Mouse (Mus musculus) left cerebral cortex, postnatal 4 days (tissue): ENCODE data around the gene Sox15. TPM values are rescaled to one million over a fixed set of nuclear protein-coding genes. Genes with fewer than 3 reads are reported as not detected.
"Not testable (repeated sequence)": the region's sequence is repeated elsewhere in the genome, so short reads cannot be mapped to it uniquely, and the experiment has no call there.

Experiments used
- DNase-seq: peaks from one replicate; pipeline ENCODE4 v3.0.0-alpha.2; 2022
- intact Hi-C: fragments of 180-260 bp; cut with DNase I; formaldehyde crosslinking; loops from one replicate; pipeline ENCODE4 v1.15.1; 2025
- total RNA-seq, 2 experiments: library from RNA; stranded (reverse); gene quantifications; 2 replicates each; pipeline ENCODE4 v1.2.3; 2021

Gene Sox15
- not detected for total RNA-seq

DNA sequence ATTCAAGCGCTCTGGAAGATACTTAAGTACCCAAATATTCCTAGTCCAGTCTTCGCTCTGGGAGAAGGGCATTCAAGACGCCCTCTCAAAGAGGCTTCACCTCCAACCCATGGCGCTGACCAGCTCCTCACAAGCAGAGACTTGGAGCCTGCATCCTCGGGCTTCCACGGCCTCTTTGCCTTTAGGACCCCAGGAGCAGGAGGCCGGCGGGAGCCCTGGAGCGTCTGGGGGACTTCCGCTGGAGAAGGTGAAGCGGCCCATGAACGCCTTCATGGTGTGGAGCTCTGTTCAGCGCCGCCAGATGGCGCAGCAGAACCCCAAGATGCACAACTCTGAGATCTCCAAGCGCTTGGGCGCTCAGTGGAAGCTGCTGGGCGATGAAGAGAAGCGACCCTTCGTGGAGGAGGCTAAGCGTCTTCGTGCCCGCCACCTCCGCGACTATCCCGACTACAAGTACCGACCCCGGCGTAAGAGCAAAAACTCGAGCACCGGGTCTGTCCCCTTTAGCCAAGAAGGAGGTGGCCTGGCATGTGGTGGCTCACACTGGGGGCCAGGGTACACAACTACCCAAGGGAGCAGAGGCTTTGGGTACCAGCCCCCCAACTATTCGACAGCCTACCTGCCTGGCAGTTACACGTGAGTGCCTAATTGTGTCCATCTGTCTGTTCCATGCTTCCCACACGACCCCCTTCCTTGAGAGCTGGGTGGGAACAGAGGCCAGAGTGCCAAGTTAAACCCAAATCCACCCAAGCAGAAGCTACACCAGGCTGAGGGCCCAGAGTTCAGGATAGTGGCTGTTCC, at the start of gene Sox15:
Sox15 (plus strand) TSS at position 51 of the 801 bp plus-strand sequence.
- intact Hi-C loops: no loop called here
- peak; percentile 78 for DNase-seq

DNA sequence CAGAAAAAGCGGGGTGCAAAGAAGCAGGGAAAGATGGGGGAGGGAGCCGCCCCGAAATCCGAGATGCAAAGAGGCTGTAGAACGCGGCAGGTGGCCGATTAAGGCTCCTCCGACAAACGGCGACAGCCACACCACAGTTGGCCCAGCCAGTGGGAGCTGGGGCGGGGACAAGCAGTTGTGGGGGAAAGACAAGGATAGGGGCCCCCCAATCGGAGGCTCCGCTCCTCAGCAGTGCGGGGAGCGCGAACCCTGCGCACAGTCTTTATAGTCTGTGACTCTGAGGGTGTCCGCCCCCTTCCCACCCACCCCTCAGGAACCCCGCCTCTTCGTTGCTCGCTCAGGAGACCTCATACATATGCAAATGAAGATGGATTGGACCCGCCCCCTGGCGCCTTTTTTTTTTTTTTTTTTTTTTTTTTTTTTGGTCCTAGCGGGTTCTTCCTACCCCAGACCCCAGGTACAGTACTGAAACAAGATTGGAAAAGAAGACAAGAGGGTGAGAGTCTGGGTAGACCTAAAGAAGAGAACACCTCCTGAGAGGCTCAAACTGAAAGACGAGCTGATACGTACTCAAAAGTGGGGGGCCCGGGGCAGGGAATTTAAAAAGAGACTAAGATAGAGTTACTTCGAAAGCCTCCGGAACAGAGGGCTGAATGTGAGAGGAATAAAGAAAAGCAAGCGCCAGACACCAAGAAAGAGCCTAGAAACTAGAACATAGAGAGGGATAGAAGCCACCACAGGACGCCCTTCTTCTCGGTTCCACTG, 49.2 kb upstream of the Sox15 start, which contains the start of gene Atp1b2:
Atp1b2 (minus strand) TSS at position 217 of the 765 bp plus-strand sequence.
- peak; percentile 89 for DNase-seq
- intact Hi-C loops: no loop called here

DNA sequence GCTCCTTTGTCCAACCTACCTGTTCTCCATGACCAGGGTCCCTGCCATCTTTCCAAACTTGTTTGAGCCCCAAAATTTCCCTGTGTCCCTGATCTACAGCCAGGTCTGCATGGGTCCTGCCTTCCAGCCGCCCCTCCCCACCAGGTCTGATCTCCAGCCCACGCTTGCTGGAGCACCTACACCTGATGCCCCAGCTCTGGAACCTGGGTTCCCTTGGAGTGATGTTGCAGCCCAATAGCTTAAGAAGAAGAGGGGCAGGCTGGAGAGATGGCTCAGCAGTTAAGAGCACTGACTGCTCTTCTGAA, 48.7 kb upstream of the Sox15 start:
- intact Hi-C loops: no loop called here
- no peak for DNase-seq

DNA sequence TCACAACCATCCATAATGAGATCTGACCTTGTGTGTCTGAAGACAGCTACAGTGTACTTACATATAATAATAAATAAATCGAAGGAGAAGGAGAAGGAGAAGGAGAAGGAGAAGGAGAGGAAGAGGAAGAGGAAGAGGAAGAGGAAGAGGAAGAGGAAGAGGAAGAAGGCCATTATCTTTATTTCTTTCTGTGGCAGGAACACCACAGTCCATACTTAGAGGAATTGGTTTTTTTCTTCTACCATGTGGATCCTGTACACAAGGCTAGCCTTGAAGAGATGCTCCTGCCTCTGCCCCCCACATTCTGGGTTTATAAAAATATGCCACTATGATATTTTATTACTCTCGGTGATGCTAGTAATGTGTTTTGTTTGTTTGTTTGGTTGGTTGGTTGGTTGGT, 48.3 kb upstream of the Sox15 start:
- intact Hi-C loops: no loop called here
- DNase-seq: no peak

DNA sequence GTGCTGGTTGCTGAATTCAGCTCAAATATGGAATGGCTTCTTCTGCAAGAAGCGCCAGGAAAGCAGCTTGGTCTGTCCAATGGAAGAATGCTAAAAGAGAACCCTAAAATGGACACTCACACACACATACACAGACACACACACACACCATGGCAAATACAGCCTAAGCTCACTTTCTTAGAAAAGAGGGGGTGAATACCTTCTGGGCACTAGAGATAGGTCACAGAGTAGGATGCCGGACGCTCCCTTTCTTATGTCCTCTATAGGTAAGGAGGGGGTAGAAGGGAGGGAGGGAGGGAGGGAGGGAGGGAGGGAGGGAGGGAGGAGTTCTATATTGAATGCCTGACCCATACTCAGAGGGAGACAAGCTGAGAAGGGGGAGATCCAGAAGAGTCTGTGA, 46.6 kb upstream of the Sox15 start:
- intact Hi-C loops: no loop called here
- DNase-seq: no peak

DNA sequence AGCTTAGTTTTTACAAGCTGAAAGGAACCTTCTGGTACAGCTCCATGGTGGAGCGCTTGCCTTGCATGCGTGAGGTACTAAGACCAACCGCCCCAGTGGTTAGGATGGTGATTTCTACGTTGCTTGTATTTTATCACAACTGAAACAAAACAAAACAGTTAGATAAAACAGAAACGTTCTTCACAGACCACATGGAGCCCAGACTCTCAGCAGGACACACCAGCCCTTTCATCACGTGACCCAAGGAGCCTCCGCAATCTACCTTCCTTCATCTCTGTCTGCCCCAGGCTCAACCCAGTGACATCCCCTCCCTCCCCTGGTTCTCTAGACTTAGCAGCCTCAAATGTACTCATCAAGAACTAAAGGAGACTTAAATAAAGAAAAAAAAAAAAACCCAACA, 45.7 kb upstream of the Sox15 start:
- no peak for DNase-seq
- intact Hi-C loops: no loop called here

DNA sequence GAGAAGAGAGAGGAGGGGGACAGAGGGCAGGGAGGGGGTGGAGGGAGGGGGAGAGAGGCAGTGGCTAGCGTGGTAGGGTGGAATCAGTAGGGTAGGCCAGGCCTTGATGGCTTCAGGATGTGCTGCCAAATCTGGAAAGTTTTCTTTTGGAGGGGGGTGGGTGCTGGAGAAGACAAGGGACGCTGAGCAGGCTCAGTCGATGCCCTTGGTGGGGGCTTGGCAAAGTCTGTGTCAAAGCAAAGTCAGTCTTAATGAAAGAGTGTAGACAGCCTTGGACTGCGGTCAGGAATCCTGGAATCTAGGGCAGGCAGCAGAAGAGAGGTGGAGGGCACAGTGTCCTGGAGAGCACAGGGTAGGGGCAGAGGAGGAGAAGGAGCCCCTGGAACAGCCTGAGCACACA, 44.2 kb upstream of the Sox15 start:
- intact Hi-C loops: no loop called here
- DNase-seq: peak; percentile 27

DNA sequence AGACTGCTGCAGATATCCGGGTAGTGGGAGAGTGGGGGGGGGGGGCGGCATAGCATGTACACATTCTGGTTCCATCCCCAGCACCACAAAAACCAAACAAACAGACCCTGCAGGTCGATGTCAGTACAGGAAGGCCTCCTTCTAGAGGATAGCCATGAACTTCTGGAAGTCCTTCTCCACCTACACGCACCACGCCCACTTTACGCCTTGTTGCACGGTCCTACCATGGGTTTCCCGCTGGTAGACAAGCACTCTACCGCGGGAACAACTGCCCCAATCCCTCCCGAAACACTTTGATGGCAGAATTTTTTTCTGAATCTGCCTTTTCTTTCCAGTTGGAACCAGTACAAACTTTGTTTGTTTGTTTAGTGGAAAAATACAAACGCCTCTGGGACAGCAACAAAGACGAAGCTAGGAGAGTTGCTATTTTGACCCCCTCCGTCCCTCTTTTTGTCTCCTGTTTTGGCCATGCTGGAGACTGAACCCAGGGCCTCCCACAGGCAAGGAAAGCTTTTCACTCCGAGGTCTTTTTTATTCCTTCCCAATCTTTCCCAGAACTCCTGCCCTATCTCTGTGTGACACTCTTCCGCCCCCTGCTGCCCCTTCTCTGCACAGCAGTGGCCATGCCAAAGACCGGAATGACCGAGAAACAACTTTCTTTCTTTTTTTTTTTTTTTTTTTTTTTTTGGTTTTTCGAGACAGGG, 41.4 kb upstream of the Sox15 start:
- intact Hi-C loops: no loop called here
- DNase-seq: peak; percentile 88

DNA sequence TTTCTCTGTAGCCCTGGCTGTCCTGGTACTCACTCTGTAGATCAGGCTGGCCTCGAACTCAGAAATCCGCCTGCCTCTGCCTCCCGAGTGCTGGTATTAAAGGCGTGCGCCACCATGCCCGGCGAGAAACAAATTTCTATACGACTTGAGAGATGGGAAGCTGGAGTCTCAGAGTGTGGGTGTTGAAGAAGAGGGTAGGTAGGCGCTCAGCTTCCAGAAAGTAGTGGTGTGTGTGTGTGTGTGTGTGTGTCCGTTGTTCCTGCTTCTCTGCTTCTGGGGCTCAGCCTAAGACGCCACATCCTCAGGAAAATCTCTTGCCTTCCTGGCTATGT, 40.9 kb upstream of the Sox15 start:
- intact Hi-C loops, DNase-seq: not testable (repeated sequence)

DNA sequence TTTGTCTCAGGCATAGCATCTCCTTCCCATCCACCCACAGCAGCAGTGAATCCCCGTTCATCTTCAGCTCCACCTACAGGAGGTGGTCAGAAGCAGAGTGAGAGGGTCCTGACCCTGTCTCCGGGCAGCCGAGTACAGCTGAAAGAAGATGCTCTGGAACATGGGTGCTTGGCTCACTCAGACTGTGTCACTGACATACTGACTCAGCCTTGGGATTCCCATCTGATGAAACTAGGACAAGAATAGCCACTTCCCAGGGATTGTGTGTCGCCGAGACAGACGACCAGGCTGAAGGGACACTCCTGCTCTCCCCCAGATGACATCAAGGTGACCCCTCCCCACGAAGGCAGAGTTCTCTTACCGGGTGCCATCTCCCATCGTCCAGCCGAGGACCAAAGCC, 38.3 kb upstream of the Sox15 start:
- DNase-seq: no peak
- intact Hi-C loops: no loop called here

DNA sequence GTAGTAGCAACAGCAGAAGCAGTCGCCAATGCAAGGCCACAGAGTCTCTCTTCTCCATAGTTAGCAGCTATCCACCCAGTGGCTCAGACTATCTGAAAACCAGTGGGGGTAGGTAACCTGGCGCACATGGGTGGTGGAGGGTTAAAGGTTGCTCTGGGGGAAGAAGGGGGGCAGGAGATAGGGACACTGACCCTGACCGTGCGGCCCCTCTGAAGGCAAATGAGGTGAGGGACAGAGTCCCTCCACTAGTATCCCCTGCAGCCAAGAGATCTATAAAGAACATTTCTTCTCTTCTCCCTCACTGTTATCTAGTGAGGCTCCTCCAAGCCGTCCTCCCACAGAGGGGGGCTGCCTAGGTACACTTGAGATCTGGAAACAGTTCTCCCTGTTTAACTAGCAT, 37.3 kb upstream of the Sox15 start, which contains the start of gene Shbg:
Shbg (minus strand) TSS at position 101 of the 400 bp plus-strand sequence.
- intact Hi-C loops: no loop called here
- DNase-seq: no peak

DNA sequence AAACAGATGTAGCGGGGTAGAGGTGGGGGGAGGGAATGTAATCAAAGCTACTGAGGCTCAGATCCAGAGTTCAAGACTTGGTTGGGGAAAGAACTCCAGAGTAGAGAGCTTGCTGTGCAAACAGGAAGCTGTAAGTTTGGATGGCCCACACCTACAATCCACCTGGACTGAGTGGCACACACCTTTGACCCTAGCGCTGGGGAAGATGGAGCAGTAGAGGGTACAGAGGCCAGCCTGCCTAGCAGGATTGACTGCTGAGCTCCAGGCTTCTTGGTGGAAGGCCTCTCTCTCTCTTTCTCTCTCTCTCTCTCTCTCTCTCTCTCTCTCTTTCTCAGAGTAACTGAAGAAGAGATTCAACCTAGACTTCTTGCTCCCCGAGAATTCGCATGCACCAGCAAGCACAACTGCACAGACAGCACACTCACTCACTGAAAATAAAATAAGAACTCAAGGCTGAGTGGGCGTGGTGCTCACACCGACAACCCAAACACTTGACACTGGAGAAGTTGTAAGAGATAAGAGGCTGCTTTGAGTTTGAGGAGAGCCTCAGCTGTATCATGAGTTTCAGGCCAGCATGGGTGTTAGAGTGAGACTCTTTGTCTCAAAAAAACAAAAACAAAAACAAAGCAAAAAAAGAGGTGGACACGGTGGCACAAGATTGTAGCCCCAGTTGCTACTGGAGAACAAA, 34.6 kb upstream of the Sox15 start:
- no peak for DNase-seq
- intact Hi-C loops: no loop called here

DNA sequence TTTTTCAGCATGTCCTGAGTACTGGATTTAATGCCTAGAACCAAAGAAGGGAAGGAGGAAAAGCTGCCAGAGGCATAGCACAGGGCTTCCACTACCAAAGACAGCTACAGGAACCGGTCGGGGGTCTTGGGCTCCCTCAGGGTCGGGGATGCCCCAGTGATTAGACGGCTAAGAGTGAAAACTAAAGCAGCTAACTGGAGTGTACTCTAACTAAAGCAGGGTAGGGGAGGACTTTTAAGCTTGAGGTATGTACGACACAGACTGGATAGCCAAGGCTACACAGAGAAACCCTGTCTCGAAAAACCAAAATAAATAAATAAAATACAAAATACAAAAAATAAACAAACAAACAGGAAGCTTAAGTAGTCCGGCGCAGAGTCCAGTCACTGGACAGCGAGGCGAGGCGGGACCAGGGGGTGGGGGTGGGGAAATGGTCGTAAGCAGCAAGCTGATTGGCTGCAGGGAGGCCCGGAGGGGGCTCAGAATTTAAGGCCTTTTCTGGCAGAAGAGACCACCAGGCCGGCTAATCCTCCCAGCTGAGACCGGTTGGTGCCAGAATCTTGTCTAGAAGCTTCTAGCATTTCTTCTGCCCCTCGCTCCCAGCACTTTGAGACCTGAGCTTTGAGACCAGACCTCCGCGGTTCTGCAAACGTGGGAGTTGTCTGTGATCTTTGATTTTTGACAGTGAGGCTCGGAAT, 33.4 kb upstream of the Sox15 start, which contains the start of gene Sat2:
Sat2 (plus strand) TSS at position 454 of the 698 bp plus-strand sequence.
- DNase-seq: peak; percentile 87
- intact Hi-C loops: no loop called here

DNA sequence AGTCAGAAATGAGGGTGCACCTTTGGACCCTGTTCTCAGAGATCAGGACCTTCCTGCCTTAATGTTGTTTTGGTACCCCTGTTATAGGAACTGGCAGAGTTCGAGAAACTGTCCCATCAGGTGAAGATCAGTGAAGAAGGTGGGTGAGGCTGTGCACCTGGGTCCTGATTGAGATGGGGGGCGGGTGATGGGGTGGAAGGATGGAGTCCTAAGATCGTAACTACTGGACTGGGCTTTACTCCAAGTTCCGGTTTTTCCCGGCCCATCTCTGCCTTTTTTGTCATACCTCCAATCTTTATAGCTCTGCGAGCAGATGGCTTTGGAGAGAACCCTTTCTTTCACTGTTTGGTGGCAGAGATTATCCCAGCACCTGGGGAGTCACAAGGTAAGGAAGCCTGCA, 32.7 kb upstream of the Sox15 start:
- intact Hi-C loops: no loop called here
- peak; percentile 13 for DNase-seq

DNA sequence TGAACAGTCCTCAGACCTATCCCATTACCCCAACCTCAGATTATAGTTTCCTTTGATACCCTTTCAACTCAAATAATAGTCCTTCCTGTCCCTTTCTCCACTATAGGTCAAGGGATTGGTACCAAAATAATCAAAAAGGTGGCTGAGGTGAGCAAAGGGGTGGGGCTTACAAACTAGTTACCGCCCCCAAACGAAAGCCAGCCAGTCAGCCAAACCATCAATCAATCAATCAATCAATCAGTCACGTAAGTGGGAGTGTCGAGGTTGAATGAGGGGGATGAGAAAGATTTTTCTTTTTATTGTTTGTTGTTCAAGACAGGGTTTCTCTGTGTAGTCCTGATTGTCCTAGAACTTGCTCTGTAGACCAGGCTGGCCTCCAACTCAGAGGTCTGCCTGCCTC, 32.1 kb upstream of the Sox15 start:
- intact Hi-C loops: no loop called here
- no peak for DNase-seq

DNA sequence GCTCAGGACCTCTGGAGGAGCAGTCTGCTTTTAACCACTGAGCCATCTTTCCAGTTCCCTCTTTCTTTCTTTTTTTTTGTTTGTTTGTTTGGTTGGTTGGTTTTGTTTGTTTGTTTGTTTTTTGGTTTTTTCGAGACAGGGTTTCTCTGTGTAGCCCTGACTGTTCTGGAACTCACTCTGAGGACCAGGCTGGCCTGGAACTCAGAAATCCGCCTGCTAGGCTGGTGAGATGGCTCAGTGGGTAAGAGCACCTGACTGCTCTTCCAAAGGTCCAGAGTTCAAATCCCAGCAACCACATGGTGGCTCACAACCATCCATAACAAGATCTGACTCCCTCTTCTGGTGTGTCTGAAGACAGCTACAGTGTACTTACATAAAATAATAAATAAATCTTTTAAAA, 30.8 kb upstream of the Sox15 start:
- intact Hi-C loops, DNase-seq: not testable (repeated sequence)

DNA sequence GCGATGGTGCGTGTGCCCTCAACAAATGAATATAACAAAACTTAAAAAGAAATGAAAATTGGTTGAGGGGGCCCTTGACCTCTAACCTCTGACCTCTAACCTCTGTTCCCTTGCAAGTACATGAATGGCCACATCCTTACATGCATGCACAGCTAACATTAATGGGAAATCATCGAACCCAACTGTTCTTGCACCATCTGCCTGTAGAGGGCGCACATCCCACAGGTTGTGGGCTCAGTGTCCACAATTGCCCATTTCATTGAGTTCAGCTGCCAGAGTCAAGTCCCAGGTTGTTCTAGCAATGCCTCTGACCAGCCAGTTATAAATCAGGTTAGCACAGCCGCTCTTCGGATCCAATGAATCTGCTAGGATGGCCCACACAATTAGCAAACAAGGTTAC, 26.8 kb upstream of the Sox15 start:
- peak; percentile 77 for DNase-seq
- intact Hi-C loops: no loop called here

DNA sequence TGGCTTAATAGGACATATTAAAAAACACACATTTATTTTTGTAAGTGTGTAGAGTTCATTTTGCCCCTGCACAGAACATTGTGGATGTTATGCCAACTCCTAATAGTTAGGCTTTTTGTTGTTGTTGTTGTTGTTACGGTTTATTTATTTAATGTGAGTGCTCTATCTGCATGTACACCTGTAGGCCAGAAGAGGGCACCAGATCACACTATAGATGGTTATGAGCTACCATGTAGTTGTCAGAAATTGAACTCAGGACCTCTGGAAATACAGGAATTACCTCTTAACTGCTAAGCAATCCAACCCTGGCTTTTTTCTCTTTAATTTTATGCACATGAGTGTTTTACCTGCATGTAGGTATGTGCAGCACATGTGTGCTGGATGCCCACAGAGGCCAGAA, 25.3 kb upstream of the Sox15 start:
- DNase-seq: no peak
- intact Hi-C loops: no loop called here

DNA sequence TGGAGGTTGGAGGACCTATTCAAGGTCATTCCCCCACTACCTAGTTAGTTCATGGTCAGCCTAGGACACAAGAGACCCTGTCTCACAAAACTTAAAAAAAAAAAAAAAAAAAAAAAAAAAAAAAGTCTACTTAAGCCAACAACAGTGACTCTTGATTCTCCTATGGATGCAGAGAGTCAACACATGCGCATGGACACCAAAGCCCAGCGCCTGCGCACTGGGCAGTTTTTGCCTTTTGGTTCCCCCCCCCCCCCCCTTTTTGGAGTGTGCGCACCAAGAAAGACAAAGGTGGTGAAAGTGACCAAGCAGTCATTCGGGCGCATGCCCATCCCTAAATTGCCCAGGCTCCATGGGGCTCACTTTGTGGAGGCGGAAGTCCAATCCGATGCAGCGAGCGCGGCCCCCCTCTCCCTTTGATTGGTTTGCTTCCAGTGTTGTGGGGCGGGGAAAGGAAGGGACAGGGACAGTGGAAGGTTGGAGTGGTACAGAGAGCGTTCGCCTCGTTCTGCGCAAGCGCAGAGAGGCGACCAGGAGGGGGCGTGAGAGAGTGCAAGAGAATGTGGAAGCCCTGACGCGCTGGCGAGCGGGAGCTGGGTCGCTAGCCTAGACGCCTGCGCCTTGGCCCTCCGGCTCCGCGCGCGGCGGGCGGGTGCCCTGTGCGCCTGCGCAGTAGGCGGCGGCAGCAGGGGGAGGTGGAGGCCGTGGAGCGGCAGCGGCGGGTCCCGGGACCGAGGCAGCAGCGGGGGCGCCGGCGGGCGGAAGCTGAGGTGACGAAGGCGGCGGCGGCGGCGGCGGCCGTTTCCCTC, 22.6 kb upstream of the Sox15 start, which contains the start of gene Fxr2:
Fxr2 (plus strand) TSS at position 707 of the 806 bp plus-strand sequence.
- peak; percentile 100 for DNase-seq
- intact Hi-C loops: no loop called here
